Mouse (Mus musculus): ENCODE results near the gene Kcnmb3. TPM values are rescaled to one million over a fixed set of nuclear protein-coding genes. Genes with fewer than 3 reads are reported as not detected.

The Kcnmb3 gene
- polyA plus RNA-seq, 1 experiment from 2014 or later = 0.22 TPM

Other genes with a start within 250 kb of the Kcnmb3 start
- 7.0 and 8.0 TPM in 2 replicates for gene Zmat3, start 126.2 kb downstream of the Kcnmb3 start, polyA plus RNA-seq (2015; fragmentation: Nextera tagmentation; extraction: Ambion mirVana)
- 12.8 and 13.6 TPM in 2 replicates for gene Pik3ca, start 94.6 kb downstream of the Kcnmb3 start, polyA plus RNA-seq (2015; fragmentation: Nextera tagmentation; extraction: Ambion mirVana)
- 37.5 and 38.7 TPM in 2 replicates for gene Zfp639, start 18.0 kb upstream of the Kcnmb3 start, polyA plus RNA-seq (2015; fragmentation: Nextera tagmentation; extraction: Ambion mirVana)
- 30.3 and 34.1 TPM in 2 replicates for gene Mfn1, start 37.2 kb upstream of the Kcnmb3 start, polyA plus RNA-seq (2015; fragmentation: Nextera tagmentation; extraction: Ambion mirVana)
- 86.4 and 90.4 TPM in 2 replicates for gene Gnb4, start 124.4 kb upstream of the Kcnmb3 start, polyA plus RNA-seq (2015; fragmentation: Nextera tagmentation; extraction: Ambion mirVana)
- 67.7 and 75.9 TPM in 2 replicates for gene Actl6a, start 214.1 kb upstream of the Kcnmb3 start, polyA plus RNA-seq (2015; fragmentation: Nextera tagmentation; extraction: Ambion mirVana)
- 268 and 273 TPM in 2 replicates for gene Ndufb5, start 244.8 kb upstream of the Kcnmb3 start, polyA plus RNA-seq (2015; fragmentation: Nextera tagmentation; extraction: Ambion mirVana)
- gene Mrpl47, start 245.4 kb upstream of the Kcnmb3 start, polyA plus RNA-seq (2015; fragmentation: Nextera tagmentation; extraction: Ambion mirVana) = 27.0 and 28.6 TPM in 2 replicates